Mouse (Mus musculus) liver, postnatal 0 days (tissue): Measurements from ENCODE around the gene 4933428G20Rik.

Source experiments
- CTCF ChIP-seq: sonication (generic); IDR thresholded peaks from 2 replicates; pipeline ENCODE4 v1.5.1; 2016; ENCODE audit warnings: antibody characterized with exemption, low read depth
- EP300 ChIP-seq: IDR thresholded peaks from 2 replicates; pipeline ENCODE4 v1.6.1; 2016; ENCODE audit warnings: antibody characterized with exemption, low read depth, mild to moderate bottlenecking

DNA sequence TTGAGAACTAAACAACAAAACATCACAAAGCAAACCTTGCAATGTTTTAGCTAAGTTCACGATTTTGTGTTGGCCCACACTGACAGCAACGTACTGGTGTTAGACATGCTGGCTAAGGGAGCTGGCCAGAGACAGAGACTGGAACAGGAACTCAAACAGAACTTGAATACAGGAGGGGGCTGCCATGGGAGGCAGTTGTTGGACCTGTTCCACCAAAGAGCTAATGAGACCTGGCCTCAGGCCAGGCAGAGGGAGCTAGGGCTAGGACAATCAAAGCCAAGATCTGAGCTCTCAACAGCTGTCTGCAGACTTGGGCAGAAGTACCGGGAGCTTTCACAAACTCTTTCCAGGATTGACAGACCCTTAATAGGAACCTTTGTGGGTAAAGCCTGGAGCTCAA lies 40.5 kb upstream of the 4933428G20Rik start:
- TF ChIP-seq EP300 (no peak), CTCF (no peak)
